Mouse (Mus musculus) erythroblast, embryonic 14.5 days (primary cell): ENCODE data around the gene Cga. TPM values are rescaled to one million over a fixed set of nuclear protein-coding genes. Genes with fewer than 3 reads are reported as not detected.
"Not testable (repeated sequence)": the region's sequence is repeated elsewhere in the genome, so short reads cannot be mapped to it uniquely, and the experiment has no call there.

Experiments
- H3K27me3 ChIP-seq: 2 replicates; pipeline ENCODE4 v1.6.1; 2012; ENCODE audit warnings: inconsistent platforms; ENCODE audit not compliant: control insufficient read depth
- H3K36me3 ChIP-seq: 2 replicates; pipeline ENCODE4 v1.6.1; 2012; ENCODE audit warnings: mild to moderate bottlenecking, inconsistent platforms; ENCODE audit not compliant: control insufficient read depth
- H3K4me1 ChIP-seq: 2 replicates; pipeline ENCODE4 v1.6.1; 2012; ENCODE audit warnings: inconsistent platforms; ENCODE audit not compliant: control insufficient read depth
- H3K4me3 ChIP-seq: replicated peaks from 2 replicates; pipeline ENCODE3; 2012; ENCODE audit warnings: moderate library complexity, mild to moderate bottlenecking, inconsistent platforms
- H3K9me3 ChIP-seq: 2 replicates; pipeline ENCODE4 v1.6.1; 2012; ENCODE audit warnings: low read length, inconsistent platforms, mixed read lengths; ENCODE audit not compliant: control insufficient read depth
- GATA1 ChIP-seq: IDR thresholded peaks from 2 replicates; pipeline ENCODE4 v1.6.1; 2012; ENCODE audit warnings: low read length, inconsistent platforms, mixed read lengths
- TAL1 ChIP-seq: IDR thresholded peaks from 3 replicates; pipeline ENCODE4 v1.6.1; 2012; ENCODE audit warnings: low read length, inconsistent platforms, mixed read lengths
- polyA plus RNA-seq: library from polyadenylated mRNA; stranded (reverse); fragments of >175 nt; gene quantifications from 2 replicates; pipeline ENCODE4 v1.2.3, GENCODE M21; 2012

The Cga gene
- polyA plus RNA-seq, 1 experiment = not detected

- peaks cover 30% of the 10 kb centered on the region for H3K27me3 ChIP-seq
- peaks cover 55% of the 10 kb centered on the region for H3K4me1 ChIP-seq
- no peaks in the 10 kb centered on the region for H3K9me3 ChIP-seq
- H3K4me3 ChIP-seq = peak overlapping the region; percentile 84
- no peak for TF ChIP-seq TAL1
- no peak for TF ChIP-seq GATA1
- no peaks in the 10 kb centered on the region for H3K36me3 ChIP-seq
Observed at GRCm38 (mm10) chr4:34886490-34887111, 7.0 kb upstream of the Cga start.

GRCm38 (mm10) chr4:34887295-34887694 is 6.3 kb upstream of the Cga start:
- Histone ChIP-seq H3K9me3 (no peaks in the 10 kb centered on the region), H3K4me1 (peaks cover 50% of the 10 kb centered on the region), H3K36me3 (no peaks in the 10 kb centered on the region), H3K27me3 (peaks cover 36% of the 10 kb centered on the region), H3K4me3 (peak overlapping the region; percentile 84)
- TF ChIP-seq TAL1 = no peak
- no peak for TF ChIP-seq GATA1

GRCm38 (mm10) chr4:34889101-34889811 is 4.3 kb upstream of the Cga start:
- Histone ChIP-seq H3K36me3 (no peaks in the 10 kb centered on the region), H3K27me3 (peaks cover 38% of the 10 kb centered on the region), H3K4me1 (peaks cover 39% of the 10 kb centered on the region), H3K4me3 (no peak overlapping the region), H3K9me3 (no peaks in the 10 kb centered on the region)
- TF ChIP-seq GATA1 (no peak), TAL1 (no peak)

GRCm38 (mm10) chr4:34889812-34890185 is 3.8 kb upstream of the Cga start:
- Histone ChIP-seq H3K4me1 (peaks cover 39% of the 10 kb centered on the region), H3K4me3 (no peak overlapping the region), H3K27me3 (peaks cover 38% of the 10 kb centered on the region), H3K9me3 (no peaks in the 10 kb centered on the region), H3K36me3 (no peaks in the 10 kb centered on the region)
- TF ChIP-seq TAL1 (no peak), GATA1 (no peak)

- no peaks in the 10 kb centered on the region for H3K9me3 ChIP-seq
- peaks cover 13% of the 10 kb centered on the region for H3K27me3 ChIP-seq
- no peak overlapping the region for H3K4me3 ChIP-seq
- H3K36me3 ChIP-seq = no peaks in the 10 kb centered on the region
- no peaks in the 10 kb centered on the region for H3K4me1 ChIP-seq
- TF ChIP-seq GATA1 (no peak), TAL1 (no peak)
Observed at GRCm38 (mm10) chr4:34898497-34898896, 4.9 kb downstream of the Cga start.

GRCm38 (mm10) chr4:34899322-34899721 is 5.7 kb downstream of the Cga start:
- Histone ChIP-seq H3K9me3 (no peaks in the 10 kb centered on the region), H3K27me3 (peaks cover 12% of the 10 kb centered on the region), H3K4me1 (no peaks in the 10 kb centered on the region), H3K36me3 (no peaks in the 10 kb centered on the region), H3K4me3 (no peak overlapping the region)
- no peak for TF ChIP-seq GATA1
- TF ChIP-seq TAL1 = no peak

GRCm38 (mm10) chr4:34900155-34900554 is 6.6 kb downstream of the Cga start:
- no peaks in the 10 kb centered on the region for H3K4me1 ChIP-seq
- no peak overlapping the region for H3K4me3 ChIP-seq
- TF ChIP-seq TAL1 (no peak), GATA1 (no peak)
- H3K9me3 ChIP-seq = no peaks in the 10 kb centered on the region
- peaks cover 12% of the 10 kb centered on the region for H3K27me3 ChIP-seq
- no peaks in the 10 kb centered on the region for H3K36me3 ChIP-seq

GRCm38 (mm10) chr4:34901166-34901565 is 7.6 kb downstream of the Cga start:
- Histone ChIP-seq H3K4me1 (no peaks in the 10 kb centered on the region), H3K27me3 (peaks cover 12% of the 10 kb centered on the region), H3K36me3 (no peaks in the 10 kb centered on the region), H3K4me3 (no peak overlapping the region), H3K9me3 (no peaks in the 10 kb centered on the region)
- no peak for TF ChIP-seq GATA1
- TF ChIP-seq TAL1 = no peak

GRCm38 (mm10) chr4:34901582-34901981 is 8.0 kb downstream of the Cga start:
- not testable (repeated sequence) for H3K4me1 ChIP-seq

More at GRCm38 (mm10) chr4:34901582-34901981, 8.0 kb downstream of the Cga start:
- not testable (repeated sequence) for H3K4me3 ChIP-seq, H3K36me3 ChIP-seq, H3K9me3 ChIP-seq
- peaks cover 12% of the 10 kb centered on the region for H3K27me3 ChIP-seq
